Mouse (Mus musculus) liver, postnatal 0 days (tissue): ENCODE data around the gene Gm1043.

Experiments
- CTCF ChIP-seq: sonication (generic); IDR thresholded peaks from 2 replicates; pipeline ENCODE4 v1.5.1; 2016; ENCODE audit warnings: antibody characterized with exemption, low read depth
- EP300 ChIP-seq: IDR thresholded peaks from 2 replicates; pipeline ENCODE4 v1.6.1; 2016; ENCODE audit warnings: antibody characterized with exemption, low read depth, mild to moderate bottlenecking

- no peak for TF ChIP-seq EP300
- TF ChIP-seq CTCF, result no peak
Observed at GRCm38 (mm10) chr5:37073660-37074059, 11.5 kb upstream of the Gm1043 start.
